Mouse (Mus musculus) T-helper 1 cell (primary cell): ENCODE measurements around the gene Myo5a.
"Not testable (repeated sequence)": the region's sequence is repeated elsewhere in the genome, so short reads cannot be mapped to it uniquely, and the experiment has no call there.

ENCODE experiments used
- in situ Hi-C: fragments of 300-600 bp; cut with MboI, MseI; formaldehyde crosslinking; loops from one replicate; pipeline ENCODE4 v1.15.1; 2025; ENCODE audit warnings: high pct_unique_total_duplicates

The Myo5a gene

GRCm38 (mm10) chr9:75246080-75246930 is 175.5 kb downstream of the Myo5a start:
- in situ Hi-C loops, result no loop called here

GRCm38 (mm10) chr9:75247870-75248269 is 177.1 kb downstream of the Myo5a start:
- in situ Hi-C loops, result no loop called here

- in situ Hi-C loops, result no loop called here
These were observed 177.5 kb downstream of the Myo5a start for GRCm38 (mm10) chr9:75248359-75248758.

- in situ Hi-C loops, result no loop called here
These were observed 178.1 kb downstream of the Myo5a start for GRCm38 (mm10) chr9:75248874-75249273.

GRCm38 (mm10) chr9:75253158-75253557 is 182.3 kb downstream of the Myo5a start:
- in situ Hi-C loops, result not testable (repeated sequence)

GRCm38 (mm10) chr9:75253766-75254165 is 183.0 kb downstream of the Myo5a start:
- in situ Hi-C loops, result no loop called here

- in situ Hi-C loops, result no loop called here
These were observed 183.6 kb downstream of the Myo5a start for GRCm38 (mm10) chr9:75254196-75254955.

- in situ Hi-C loops, result no loop called here
These were observed 185.2 kb downstream of the Myo5a start for GRCm38 (mm10) chr9:75255820-75256545.

- in situ Hi-C loops, result no loop called here
These were observed 188.0 kb downstream of the Myo5a start for GRCm38 (mm10) chr9:75258792-75259191.

GRCm38 (mm10) chr9:75259656-75260055 is 188.8 kb downstream of the Myo5a start:
- in situ Hi-C loops, result loop anchor here (10.0 kb wide), 1 partner anchor 215 kb away; no protein-coding TSS in a partner anchor

GRCm38 (mm10) chr9:75261332-75261872 is 190.6 kb downstream of the Myo5a start:
- in situ Hi-C loops, result loop anchor here (10.0 kb wide), 1 partner anchor 217 kb away; no protein-coding TSS in a partner anchor

- in situ Hi-C loops, result loop anchor here (10.0 kb wide), 1 partner anchor 218 kb away; no protein-coding TSS in a partner anchor
These were observed 191.5 kb downstream of the Myo5a start for GRCm38 (mm10) chr9:75262235-75262826.

GRCm38 (mm10) chr9:75264008-75264718 is 193.3 kb downstream of the Myo5a start:
- in situ Hi-C loops, result loop anchor here (10.0 kb wide), 1 partner anchor 219 kb away; no protein-coding TSS in a partner anchor

- in situ Hi-C loops, result loop anchor here (10.0 kb wide), 1 partner anchor 222 kb away; no protein-coding TSS in a partner anchor
These were observed 196.3 kb downstream of the Myo5a start for GRCm38 (mm10) chr9:75267147-75267546.

GRCm38 (mm10) chr9:75270382-75270781 is 199.6 kb downstream of the Myo5a start:
- in situ Hi-C loops, result no loop called here

- in situ Hi-C loops, result no loop called here
These were observed 200.7 kb downstream of the Myo5a start for GRCm38 (mm10) chr9:75271539-75271938.
